Mouse (Mus musculus): ENCODE data around the gene Fam189a1. TPM values are rescaled to one million over a fixed set of nuclear protein-coding genes. Genes with fewer than 3 reads are reported as not detected.

Gene Fam189a1
- polyA plus RNA-seq, 1 experiment from 2014 or later = 0.66 TPM

GRCm38 (mm10) chr7:65076134-65076533, 80.2 kb downstream of the Fam189a1 start:
- no peak for ATAC-seq
- H3K36me3 ChIP-seq (ENCODE audit: control insufficient read depth, insufficient read depth) = no peaks in the 10 kb centered on the region
- 86% methylated on average over 4 of the region's 4 CpGs for WGBS

GRCm38 (mm10) chr7:65074194-65074593, 82.2 kb downstream of the Fam189a1 start:
- ATAC-seq = no peak
- no peak for TF ChIP-seq CTCF (IDR thresholded peaks at IDR 0.05; ENCODE audit: low read depth)
- Histone ChIP-seq H3K4me3 (ENCODE audit: low read depth, low read length) (no peak overlapping the region), H3K4me2 (replicated peaks; ENCODE audit: low read depth) (no peak overlapping the region), H3K36me3 (ENCODE audit: control insufficient read depth, insufficient read depth) (no peaks in the 10 kb centered on the region), H3K27me3 (replicated peaks; ENCODE audit: control insufficient read depth, insufficient read depth, low read length) (no peaks in the 10 kb centered on the region), H3K4me1 (replicated peaks; ENCODE audit: control insufficient read depth, insufficient read depth, low read length) (no peaks in the 10 kb centered on the region), H3K9ac (ENCODE audit: low read depth, low read length) (no peak overlapping the region), H3K9me3 (ENCODE audit: control insufficient read depth) (no peaks in the 10 kb centered on the region), H3K27ac (ENCODE audit: low read depth, low read length) (no peak overlapping the region)
- 53% methylated on average over 9 of the region's 9 CpGs for WGBS

More at GRCm38 (mm10) chr7:65076134-65076533, 80.2 kb downstream of the Fam189a1 start:
- Histone ChIP-seq H3K4me2 (replicated peaks; ENCODE audit: low read depth) (no peak overlapping the region), H3K4me3 (ENCODE audit: low read depth, low read length) (no peak overlapping the region), H3K9me3 (ENCODE audit: control insufficient read depth) (no peaks in the 10 kb centered on the region), H3K27ac (ENCODE audit: low read depth, low read length) (no peak overlapping the region), H3K9ac (ENCODE audit: low read depth, low read length) (no peak overlapping the region), H3K27me3 (replicated peaks; ENCODE audit: control insufficient read depth, insufficient read depth, low read length) (no peaks in the 10 kb centered on the region), H3K4me1 (replicated peaks; ENCODE audit: control insufficient read depth, insufficient read depth, low read length) (no peaks in the 10 kb centered on the region)
- no peak for TF ChIP-seq CTCF (IDR thresholded peaks at IDR 0.05; ENCODE audit: low read depth)

- WGBS = 26% methylated on average over 6 of the region's 6 CpGs
- no peak for ATAC-seq
Observed at GRCm38 (mm10) chr7:65073555-65073954, 82.8 kb downstream of the Fam189a1 start.

GRCm38 (mm10) chr7:65066211-65066610, 90.2 kb downstream of the Fam189a1 start:
- Histone ChIP-seq H3K4me2 (replicated peaks; ENCODE audit: low read depth) (no peak overlapping the region), H3K9ac (ENCODE audit: low read depth, low read length) (no peak overlapping the region), H3K9me3 (ENCODE audit: control insufficient read depth) (no peaks in the 10 kb centered on the region), H3K27ac (ENCODE audit: low read depth, low read length) (no peak overlapping the region), H3K4me3 (ENCODE audit: low read depth, low read length) (no peak overlapping the region), H3K27me3 (replicated peaks; ENCODE audit: control insufficient read depth, insufficient read depth, low read length) (no peaks in the 10 kb centered on the region), H3K36me3 (ENCODE audit: control insufficient read depth, insufficient read depth) (no peaks in the 10 kb centered on the region), H3K4me1 (replicated peaks; ENCODE audit: control insufficient read depth, insufficient read depth, low read length) (no peaks in the 10 kb centered on the region)
- 75% methylated on average over 7 of the region's 7 CpGs for WGBS
- TF ChIP-seq CTCF (IDR thresholded peaks at IDR 0.05; ENCODE audit: low read depth) = no peak
- ATAC-seq = no peak

More at GRCm38 (mm10) chr7:65073555-65073954, 82.8 kb downstream of the Fam189a1 start:
- TF ChIP-seq CTCF (IDR thresholded peaks at IDR 0.05; ENCODE audit: low read depth) = peak; percentile 84
- H3K9ac ChIP-seq (ENCODE audit: low read depth, low read length) = no peak overlapping the region
- H3K27me3 ChIP-seq (replicated peaks; ENCODE audit: control insufficient read depth, insufficient read depth, low read length) = no peaks in the 10 kb centered on the region
- H3K4me1 ChIP-seq (replicated peaks; ENCODE audit: control insufficient read depth, insufficient read depth, low read length) = no peaks in the 10 kb centered on the region
- H3K36me3 ChIP-seq (ENCODE audit: control insufficient read depth, insufficient read depth) = no peaks in the 10 kb centered on the region
- H3K9me3 ChIP-seq (ENCODE audit: control insufficient read depth) = no peaks in the 10 kb centered on the region
- H3K27ac ChIP-seq (ENCODE audit: low read depth, low read length) = no peak overlapping the region
- no peak overlapping the region for H3K4me3 ChIP-seq (ENCODE audit: low read depth, low read length)
- H3K4me2 ChIP-seq (replicated peaks; ENCODE audit: low read depth) = no peak overlapping the region

- Histone ChIP-seq H3K9me3 (ENCODE audit: control insufficient read depth) (no peaks in the 10 kb centered on the region), H3K27ac (ENCODE audit: low read depth, low read length) (no peak overlapping the region), H3K9ac (ENCODE audit: low read depth, low read length) (no peak overlapping the region), H3K4me2 (replicated peaks; ENCODE audit: low read depth) (no peak overlapping the region), H3K4me3 (ENCODE audit: low read depth, low read length) (no peak overlapping the region), H3K4me1 (replicated peaks; ENCODE audit: control insufficient read depth, insufficient read depth, low read length) (no peaks in the 10 kb centered on the region), H3K27me3 (replicated peaks; ENCODE audit: control insufficient read depth, insufficient read depth, low read length) (no peaks in the 10 kb centered on the region), H3K36me3 (ENCODE audit: control insufficient read depth, insufficient read depth) (no peaks in the 10 kb centered on the region)
- 77% methylated on average over 7 of the region's 7 CpGs for WGBS
- TF ChIP-seq CTCF (IDR thresholded peaks at IDR 0.05; ENCODE audit: low read depth) = no peak
- ATAC-seq = no peak
Observed at GRCm38 (mm10) chr7:65065457-65065856, 90.9 kb downstream of the Fam189a1 start.

- Histone ChIP-seq H3K9me3 (ENCODE audit: control insufficient read depth) (no peaks in the 10 kb centered on the region), H3K9ac (ENCODE audit: low read depth, low read length) (no peak overlapping the region), H3K4me3 (ENCODE audit: low read depth, low read length) (no peak overlapping the region), H3K36me3 (ENCODE audit: control insufficient read depth, insufficient read depth) (no peaks in the 10 kb centered on the region), H3K27me3 (replicated peaks; ENCODE audit: control insufficient read depth, insufficient read depth, low read length) (no peaks in the 10 kb centered on the region), H3K4me1 (replicated peaks; ENCODE audit: control insufficient read depth, insufficient read depth, low read length) (no peaks in the 10 kb centered on the region), H3K27ac (ENCODE audit: low read depth, low read length) (no peak overlapping the region), H3K4me2 (replicated peaks; ENCODE audit: low read depth) (no peak overlapping the region)
- no peak for ATAC-seq
- no peak for TF ChIP-seq CTCF (IDR thresholded peaks at IDR 0.05; ENCODE audit: low read depth)
- 47% methylated on average over 5 of the region's 5 CpGs for WGBS
Observed at GRCm38 (mm10) chr7:65064638-65065037, 91.7 kb downstream of the Fam189a1 start.

GRCm38 (mm10) chr7:65064096-65064495, 92.3 kb downstream of the Fam189a1 start:
- ATAC-seq = no peak
- Histone ChIP-seq H3K4me2 (replicated peaks; ENCODE audit: low read depth) (no peak overlapping the region), H3K4me1 (replicated peaks; ENCODE audit: control insufficient read depth, insufficient read depth, low read length) (no peaks in the 10 kb centered on the region), H3K27me3 (replicated peaks; ENCODE audit: control insufficient read depth, insufficient read depth, low read length) (no peaks in the 10 kb centered on the region), H3K4me3 (ENCODE audit: low read depth, low read length) (no peak overlapping the region), H3K27ac (ENCODE audit: low read depth, low read length) (no peak overlapping the region), H3K36me3 (ENCODE audit: control insufficient read depth, insufficient read depth) (no peaks in the 10 kb centered on the region), H3K9me3 (ENCODE audit: control insufficient read depth) (no peaks in the 10 kb centered on the region), H3K9ac (ENCODE audit: low read depth, low read length) (no peak overlapping the region)
- WGBS = 47% methylated on average over 3 of the region's 3 CpGs
- TF ChIP-seq CTCF (IDR thresholded peaks at IDR 0.05; ENCODE audit: low read depth) = no peak
